Mouse (Mus musculus) gastrocnemius, postnatal 4 days (tissue): ENCODE results near the gene Clstn2. TPM values are rescaled to one million over a fixed set of nuclear protein-coding genes. Genes with fewer than 3 reads are reported as not detected.

Experiments used
- DNase-seq, 2 experiments: peaks; one replicate each; pipeline ENCODE4 v3.0.0; 2021 to 2022; ENCODE audit warnings: low spot score in 2 of 2, mixed read lengths in 2 of 2
- long read RNA-seq, 2 experiments: library from polyadenylated mRNA; stranded (forward); transcript quantifications; one replicate each; pipeline ENCODE4 v2.0.0; 2021
- total RNA-seq, 2 experiments: library from RNA; stranded (reverse); gene quantifications; 2 replicates each; pipeline ENCODE4 v1.2.3; 2021

Clstn2 gene
- 1 to 10 TPM; 4.2 TPM for total RNA-seq
- long read RNA-seq, experiment 1, partial matches to known transcripts: 0 of 3 reads
- long read RNA-seq, experiment 1, other reads (novel, unspliced or antisense): 3 of 3 reads
- long read RNA-seq, experiment 2, partial matches to known transcripts: 0 of 2 reads
- long read RNA-seq, experiment 2, other reads (novel, unspliced or antisense): 2 of 2 reads

DNA sequence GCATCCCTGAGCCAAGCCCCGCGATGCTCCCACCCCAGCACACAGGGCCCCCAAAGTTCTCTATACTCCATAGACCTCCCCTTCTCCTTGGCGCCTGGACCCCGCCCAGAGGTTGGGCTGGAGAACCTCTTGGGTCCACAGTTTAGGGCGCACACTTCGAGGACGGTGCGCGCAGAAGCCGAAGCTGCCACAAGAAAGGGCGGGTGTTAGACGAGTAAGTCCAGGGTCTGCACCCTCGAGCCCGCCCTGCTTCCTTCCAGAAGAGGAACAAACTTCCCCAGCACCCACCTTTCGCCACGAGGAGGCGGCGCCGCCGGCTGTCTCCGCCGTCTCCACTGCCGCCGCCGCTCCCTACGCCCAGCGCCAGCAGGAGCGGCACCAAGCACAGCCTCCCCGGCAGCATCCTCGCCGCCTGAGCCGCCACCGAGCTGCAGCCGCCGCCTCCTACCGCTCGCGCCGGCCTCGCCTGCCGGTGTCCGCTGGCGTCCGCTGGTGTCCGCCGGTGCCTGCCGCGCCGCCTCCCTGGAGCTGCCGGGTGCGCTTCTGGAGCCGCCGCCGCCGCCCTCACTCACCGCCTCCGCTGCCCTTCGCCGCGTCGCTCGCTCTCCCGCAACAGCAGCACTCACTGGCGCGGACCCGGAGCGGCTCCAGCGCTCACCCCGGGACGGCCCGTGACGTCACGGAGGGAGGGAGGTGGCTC, at the start of gene Clstn2:
Clstn2 (minus strand) TSS at position 609 of the 700 bp plus-strand sequence.
- peak in 1 of 2 experiments; percentile 38 for DNase-seq

GRCm38 (mm10) chr9:98067767-98068166, 34.8 kb upstream of the Clstn2 start:
- DNase-seq: no peak

DNA sequence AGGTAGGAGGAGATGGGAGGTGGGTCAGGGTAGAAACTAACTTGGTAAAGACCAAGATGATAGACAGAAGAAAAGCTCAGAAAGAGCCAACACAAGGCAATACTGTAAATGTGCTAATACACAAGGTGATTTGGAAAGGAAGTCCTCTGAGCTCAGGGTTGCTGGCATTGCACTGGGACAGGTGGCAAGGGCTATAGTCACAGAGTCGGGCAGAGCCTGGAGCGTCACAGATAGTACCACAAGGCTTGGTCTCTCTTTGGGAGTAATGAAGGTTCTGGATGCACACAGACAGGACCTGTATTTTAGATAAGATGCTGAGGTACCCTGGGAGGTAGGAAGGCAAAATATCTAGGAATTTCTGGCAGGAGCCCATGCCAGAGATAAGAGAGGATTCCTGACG, 28.7 kb upstream of the Clstn2 start:
- DNase-seq: no peak

GRCm38 (mm10) chr9:98057291-98057690, 24.3 kb upstream of the Clstn2 start:
- DNase-seq: no peak

DNA sequence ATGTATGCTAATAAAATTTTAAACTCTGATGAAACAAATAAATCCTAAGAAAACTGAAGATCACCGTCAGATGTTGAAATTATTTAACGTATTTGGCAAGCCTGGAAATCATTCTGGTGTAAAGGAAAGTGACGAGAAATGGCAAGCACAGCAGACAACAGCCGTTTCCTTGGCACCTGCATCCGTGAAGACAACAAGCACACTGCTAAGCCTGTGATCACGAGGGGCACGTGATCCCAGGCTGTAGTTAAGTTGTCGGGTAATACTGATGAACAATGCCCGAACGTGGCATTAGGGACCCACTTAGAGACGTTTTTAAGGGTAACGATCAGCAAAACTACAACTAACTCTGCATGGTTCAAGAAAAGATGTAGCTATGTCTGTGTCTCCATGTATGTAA, 18.4 kb upstream of the Clstn2 start:
- no peak for DNase-seq

DNA sequence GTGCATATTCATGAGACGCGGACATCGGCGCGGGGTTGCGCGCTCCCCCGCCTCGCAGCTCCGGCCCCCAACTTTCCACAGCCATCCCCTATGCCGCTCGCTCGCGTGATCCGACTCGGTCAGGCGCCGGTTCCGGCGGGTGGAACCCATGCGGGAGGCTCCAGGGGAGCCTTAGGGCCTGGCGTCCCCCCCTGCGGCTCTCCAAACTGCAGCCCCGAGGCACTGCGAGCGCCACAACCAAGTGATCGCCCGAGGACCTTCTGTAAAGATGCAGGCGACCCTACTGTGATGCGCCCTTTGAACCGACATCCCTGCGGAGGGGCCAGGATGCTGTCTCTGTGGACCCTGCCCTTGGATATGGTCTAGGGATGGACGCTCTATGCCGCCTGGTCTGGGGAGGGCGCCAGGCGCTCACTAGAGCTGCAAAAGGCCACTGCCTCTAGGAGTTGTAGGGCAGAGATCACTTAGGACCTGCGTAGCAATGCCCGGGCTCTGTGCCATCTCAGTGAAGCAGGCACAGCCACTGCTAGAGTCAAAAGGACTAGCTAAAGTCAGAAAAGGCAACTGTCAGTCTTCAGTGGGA, 383 bp upstream of the Clstn2 start:
- DNase-seq: peak in 1 of 2 experiments; percentile 22

- peak in 1 of 2 experiments; percentile 11 for DNase-seq
These were observed 946 bp downstream of the Clstn2 start for GRCm38 (mm10) chr9:98031898-98032572.

DNA sequence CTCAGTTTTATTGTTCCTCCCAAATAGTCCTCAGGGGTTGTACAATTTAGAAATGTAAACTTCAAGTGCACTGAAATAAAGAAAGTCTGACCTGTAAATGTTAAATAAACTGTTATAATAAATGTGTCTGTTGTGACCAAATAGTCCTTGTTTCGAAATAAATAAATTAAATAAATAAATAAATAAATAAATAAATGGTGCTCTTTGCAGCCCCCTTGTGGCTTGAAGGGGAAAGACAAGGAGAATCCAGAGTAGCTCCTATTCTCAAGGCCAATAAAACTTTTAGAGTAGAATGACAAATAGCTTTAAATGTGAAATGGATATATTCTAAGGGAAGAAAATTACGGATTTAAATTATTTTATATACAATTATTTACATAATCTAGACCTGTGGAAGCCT, 2.3 kb downstream of the Clstn2 start:
- DNase-seq: no peak

DNA sequence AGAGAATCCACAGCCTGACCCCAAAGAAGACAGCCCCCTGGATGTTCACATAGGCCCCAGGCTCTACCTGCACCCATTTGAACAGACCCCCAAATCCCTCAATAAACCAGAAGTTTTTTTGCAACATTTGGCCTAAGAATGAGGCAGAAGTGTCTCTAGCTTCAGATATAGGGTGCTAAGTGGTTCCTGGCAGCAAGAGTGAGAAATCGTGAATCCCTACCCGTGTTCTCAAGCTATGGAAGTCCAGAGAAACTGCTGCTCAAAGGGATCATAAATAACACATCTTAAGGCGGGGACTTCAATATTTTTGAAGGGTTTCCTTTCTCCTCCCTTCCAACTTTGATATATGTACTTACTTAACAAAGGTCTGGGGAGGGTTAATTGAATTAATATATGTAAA, 7.4 kb downstream of the Clstn2 start:
- no peak for DNase-seq

GRCm38 (mm10) chr9:98023069-98023468, 9.9 kb downstream of the Clstn2 start:
- DNase-seq: no peak

GRCm38 (mm10) chr9:98019876-98020275, 13.1 kb downstream of the Clstn2 start:
- no peak for DNase-seq

- DNase-seq: no peak
These were observed 14.3 kb downstream of the Clstn2 start for GRCm38 (mm10) chr9:98018687-98019086.

DNA sequence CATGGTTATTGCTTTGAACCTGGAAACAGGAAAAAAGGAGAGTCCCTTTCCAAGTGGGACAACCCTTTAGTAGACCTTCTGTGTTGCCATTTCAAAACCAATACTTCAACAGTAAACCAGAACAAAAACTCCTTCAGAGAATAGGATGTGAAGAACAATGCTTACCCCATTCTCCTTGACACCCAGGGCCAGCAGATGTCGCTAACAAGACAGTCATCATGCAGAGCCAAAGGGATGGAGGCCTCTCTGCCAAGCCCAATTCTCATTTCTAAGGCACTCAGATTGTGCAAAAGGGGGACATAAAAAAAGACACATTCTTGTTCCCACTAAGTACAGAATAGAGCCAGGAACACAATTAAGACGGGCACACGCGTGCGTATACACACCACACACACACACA, 16.4 kb downstream of the Clstn2 start:
- no peak for DNase-seq

GRCm38 (mm10) chr9:97996349-97996748, 36.6 kb downstream of the Clstn2 start:
- DNase-seq: no peak

GRCm38 (mm10) chr9:97995723-97996122, 37.3 kb downstream of the Clstn2 start:
- no peak for DNase-seq

GRCm38 (mm10) chr9:97992131-97992530, 40.9 kb downstream of the Clstn2 start:
- DNase-seq: no peak

- DNase-seq: no peak
These were observed 55.6 kb downstream of the Clstn2 start for GRCm38 (mm10) chr9:97977339-97977738.

- DNase-seq: no peak
These were observed 58.1 kb downstream of the Clstn2 start for GRCm38 (mm10) chr9:97974801-97975347.

GRCm38 (mm10) chr9:97966691-97967090, 66.3 kb downstream of the Clstn2 start:
- peak in 1 of 2 experiments; percentile 49 for DNase-seq

DNA sequence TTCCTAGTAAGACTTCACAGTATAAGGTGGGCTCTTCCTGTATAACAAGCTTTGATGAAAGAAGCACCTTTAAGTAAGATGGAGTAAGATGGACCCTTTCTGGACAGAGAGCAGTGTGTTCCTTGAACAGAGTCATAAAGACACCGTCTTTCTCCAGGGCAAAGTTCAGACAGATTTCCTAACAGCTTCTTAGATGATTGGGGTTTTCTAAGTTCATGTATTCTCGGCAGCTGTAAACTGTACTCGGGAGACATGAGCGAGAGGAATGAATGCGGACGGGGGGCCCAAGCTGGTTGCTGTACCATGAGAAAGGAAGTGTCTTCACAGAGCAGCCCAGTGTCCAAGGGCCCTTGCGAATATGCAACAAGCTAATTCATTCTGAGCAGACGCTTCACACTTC, 75.5 kb downstream of the Clstn2 start:
- no peak for DNase-seq

- no peak for DNase-seq
These were observed 76.4 kb downstream of the Clstn2 start for GRCm38 (mm10) chr9:97956407-97957106.
